Comparison of ENCODE assay signal across 8 mouse cellular contexts in the genomic region with DNA sequence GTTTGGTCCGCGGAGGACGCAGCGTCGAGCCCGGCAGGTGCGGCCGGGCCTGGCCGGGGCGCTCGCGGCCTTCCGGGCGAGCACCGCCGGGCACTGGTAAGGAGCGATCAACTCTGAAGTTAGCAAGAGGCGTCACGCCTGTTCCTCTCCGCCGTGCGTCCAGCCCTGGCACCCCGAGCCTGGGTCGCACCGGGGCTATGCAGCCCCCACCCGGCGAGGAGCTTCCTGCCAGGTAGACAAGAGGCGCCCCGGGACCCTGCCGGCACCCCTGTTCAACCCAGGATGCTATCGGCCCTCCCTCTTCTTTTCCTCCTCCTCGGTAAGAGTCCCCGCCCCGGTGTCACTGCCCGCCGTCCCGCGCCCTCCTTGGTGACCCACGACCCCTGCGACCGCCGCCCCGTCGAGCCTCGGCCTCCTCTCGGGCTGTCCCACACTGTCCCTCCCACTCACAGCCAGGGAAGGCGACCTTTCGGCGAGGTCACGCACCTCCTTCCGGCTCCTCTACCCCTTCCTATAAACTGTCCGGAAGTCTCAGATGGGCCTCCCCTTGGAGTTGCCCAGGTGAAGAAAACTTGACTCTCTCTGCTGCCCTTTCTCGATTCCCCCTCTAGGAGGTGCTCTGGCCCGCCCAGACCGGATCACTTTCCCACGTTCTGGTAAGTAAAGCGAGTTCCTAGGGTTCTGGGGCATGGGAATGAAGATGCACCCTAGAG. TPM values are rescaled to one million over a fixed set of nuclear protein-coding genes. Genes with fewer than 3 reads are reported as not detected.
DNase-seq lines count a peak whose midpoint lies in the region; ATAC-seq and TF ChIP-seq lines count a peak whose summit lies in the region.

No protein-coding gene starts in this region.

- H3K79me2 ChIP-seq in MEL (ENCODE audit: control insufficient read depth, insufficient read depth, low read length, poor library complexity) = peaks cover 21% of the 10 kb centered on the region

- no peak for TF ChIP-seq POLR2A in MEL (IDR thresholded peaks at IDR 0.05; ENCODE audit: control insufficient read depth in 1 of 2, insufficient read depth in 1 of 2, low read depth in 1 of 2, low read length in 2 of 2, poor library complexity in 1 of 2)

- peak; percentile 51 to 73 (median 56) for TF ChIP-seq CTCF in MEL (IDR thresholded peaks at IDR 0.05 in 2 of 3, conservative IDR thresholded peaks at IDR 0.05 in 1 of 3; ENCODE audit: control insufficient read depth in 1 of 3, insufficient read depth in 1 of 3, low read depth in 2 of 3, low read length in 3 of 3, poor library complexity in 1 of 3, severe bottlenecking in 1 of 3)

- under 1% methylated on average over 55 of the region's 57 CpGs for WGBS in heart, embryonic 15.5 days

- peaks cover 0 to 22% of the 10 kb centered on the region in 2 experiments; a peak in 3 of 4 replicates for H3K36me3 ChIP-seq in MEL (ENCODE audit: control insufficient read depth in 1 of 2, insufficient read depth in 2 of 2, low read length in 2 of 2)
- H3K36me3 ChIP-seq in heart, embryonic 15.5 days = peaks cover 32% of the 10 kb centered on the region

- no peaks in the 10 kb centered on the region for H3K9me3 ChIP-seq in MEL (replicated peaks; ENCODE audit: insufficient read depth, low read length)
- H3K9me3 ChIP-seq in heart, embryonic 15.5 days (replicated peaks) = no peaks in the 10 kb centered on the region

- peak overlapping the region; percentile 96 for H3K9ac ChIP-seq in MEL (ENCODE audit: control insufficient read depth, low read depth, low read length, poor library complexity, severe bottlenecking)
- H3K9ac ChIP-seq in heart, embryonic 15.5 days = peak overlapping the region; percentile 91

- peak overlapping the region; percentile 100 for H3K27ac ChIP-seq in MEL (ENCODE audit: control insufficient read depth, low read depth, low read length)
- H3K27ac ChIP-seq in heart, embryonic 15.5 days = peak overlapping the region; percentile 83

- DNase-seq in MEL (ENCODE audit: low read depth, low spot score) = peak; percentile 90
- DNase-seq in brain, adult 2 months (ENCODE audit: low read depth, low spot score) = peak; percentile 79
- DNase-seq in kidney, postnatal 14 days = peak; percentile 84
- peak; percentile 87 for DNase-seq in lung, postnatal 36 days
- DNase-seq in ovary, postnatal 36 days (ENCODE audit: low spot score) = peak; percentile 65
- DNase-seq in urinary bladder, postnatal 36 days (ENCODE audit: low spot score in 2 of 2) = peak; percentile 70 to 78

- peak overlapping the region; percentile 79 for H3K4me2 ChIP-seq in heart, embryonic 15.5 days

- ATAC-seq in erythroblast, adult 5-6 weeks (replicated peaks; ENCODE audit: low FRiP score, poor library complexity, severe bottlenecking) = peak; percentile 85
- peak; percentile 66 for ATAC-seq in heart, embryonic 15.5 days (replicated peaks; ENCODE audit: insufficient number of reproducible peaks, insufficient read depth, low FRiP score, low read depth)

- H3K27me3 ChIP-seq in MEL (ENCODE audit: control insufficient read depth in 1 of 2, insufficient read depth in 2 of 2, low read length in 2 of 2) = no peaks in the 10 kb centered on the region
- H3K27me3 ChIP-seq in heart, embryonic 15.5 days = no peaks in the 10 kb centered on the region

- TF ChIP-seq EP300 in MEL (IDR thresholded peaks at IDR 0.05; ENCODE audit: low read depth in 1 of 2, low read length in 2 of 2) = no peak

- peak overlapping the region; percentile 67 to 91 for H3K4me3 ChIP-seq in MEL (ENCODE audit: control insufficient read depth in 1 of 2, insufficient read depth in 1 of 2, low read depth in 2 of 2, low read length in 2 of 2)
- H3K4me3 ChIP-seq in heart, embryonic 15.5 days = peak overlapping the region; percentile 97

- peaks cover 5 to 18% of the 10 kb centered on the region in 2 experiments; a peak in 3 of 4 replicates for H3K4me1 ChIP-seq in MEL (ENCODE audit: control insufficient read depth in 1 of 2, insufficient read depth in 2 of 2, low read length in 2 of 2)
- H3K4me1 ChIP-seq in heart, embryonic 15.5 days (replicated peaks) = peaks cover 16% of the 10 kb centered on the region

- TF ChIP-seq RAD21 in MEL (IDR thresholded peaks at IDR 0.05; ENCODE audit: low read depth, low read length) = peak; percentile 45

TF ChIP-seq in MEL, 35 proteins besides CTCF, POLR2A, EP300 and RAD21 (continues in another document):
- TF ChIP-seq BHLHE40 (IDR thresholded peaks at IDR 0.05; ENCODE audit: borderline replicate concordance, low read depth, low read length) (no peak), MYB (IDR thresholded peaks at IDR 0.05; ENCODE audit: low read depth, low read length) (no peak), USF2 (IDR thresholded peaks at IDR 0.05; ENCODE audit: borderline replicate concordance in 1 of 2, insufficient read depth in 1 of 2, low read depth in 1 of 2, low read length in 2 of 2) (no peak), MAZ (IDR thresholded peaks at IDR 0.05; ENCODE audit: low read depth, low read length) (no peak; the same call in 1 of the 2 replicates), ELF1 (IDR thresholded peaks at IDR 0.05; ENCODE audit: low read depth, low read length) (peak; percentile 65), SMC3 (IDR thresholded peaks at IDR 0.05; ENCODE audit: low read depth, low read length) (peak; percentile 29; the same call in 1 of the 2 replicates), MXI1 (IDR thresholded peaks at IDR 0.05; ENCODE audit: low read depth, low read length) (no peak), HCFC1 (IDR thresholded peaks at IDR 0.05; ENCODE audit: low read depth, low read length) (0 out of 2 replicates have a peak, but pooled peaks have one; percentile 40), GATA1 (IDR thresholded peaks at IDR 0.05; ENCODE audit: low read depth, low read length) (no peak), POLR2AphosphoS2 (IDR thresholded peaks at IDR 0.05; ENCODE audit: low read length) (no peak), ZKSCAN1 (IDR thresholded peaks at IDR 0.05; ENCODE audit: low read depth, low read length) (no peak), KAT2A (conservative IDR thresholded peaks at IDR 0.05; ENCODE audit: low read depth, low read length) (no peak), MYC (IDR thresholded peaks at IDR 0.05; ENCODE audit: low read depth, low read length) (0 out of 2 replicates have a peak, but pooled peaks have one; percentile 21), ZNF384 (IDR thresholded peaks at IDR 0.05; ENCODE audit: low read depth, low read length) (no peak), TCF12 (IDR thresholded peaks at IDR 0.05; ENCODE audit: low read depth, low read length) (no peak), NELFE (IDR thresholded peaks at IDR 0.05; ENCODE audit: low read depth, low read length) (no peak), CHD1 (IDR thresholded peaks at IDR 0.05; ENCODE audit: low read depth, low read length) (no peak), E2F4 (IDR thresholded peaks at IDR 0.05; ENCODE audit: borderline replicate concordance, low read depth, low read length) (no peak), MAX (IDR thresholded peaks at IDR 0.05; ENCODE audit: low read length) (no peak), ZC3H11A (IDR thresholded peaks at IDR 0.05; ENCODE audit: low read depth, low read length) (no peak; the same call in 1 of the 2 replicates), SIN3A (IDR thresholded peaks at IDR 0.05; ENCODE audit: low read length) (peak; percentile 44; the same call in 1 of the 2 replicates), ZMIZ1 (IDR thresholded peaks at IDR 0.05; ENCODE audit: low read depth, low read length) (no peak; the same call in 1 of the 2 replicates)

RNA-seq across cellular contexts. Expression of gene Lrp10, which starts 0.5 kb away (rescaled TPM):
- total RNA-seq in MEL (2012; rRNA removed) = 53.6 and 55.4 TPM in 2 replicates
- 100 to 1,000 TPM in 1 of 2 experiments, not detected in 1; 110 TPM for polyA plus RNA-seq in MEL (2012; ENCODE audit: insufficient read depth in 1 of 2, insufficient read length in 2 of 2, low read depth in 1 of 2, low replicate concordance in 2 of 2, missing spikeins in 1 of 2)
- 6.7 and 10.9 TPM in 2 replicates for total RNA-seq in erythroblast, adult 5-6 weeks (2015; ENCODE audit: low replicate concordance)
- total RNA-seq in erythroblast, adult 5-6 weeks (2017; ENCODE audit: low replicate concordance) = 12.2 and 13.9 TPM in 2 replicates
- 41.9 and 51.6 TPM in 2 replicates for polyA plus RNA-seq in heart, embryonic 15.5 days (2015; fragmentation: Nextera tagmentation; extraction: Ambion mirVana)

RNA-seq across cellular contexts. Expression of gene Rem2, which starts 11.5 kb away (rescaled TPM):
- 28.6 and 38.8 TPM in 2 replicates for total RNA-seq in MEL (2012; rRNA removed)
- 1 to 10 TPM in 1 of 2 experiments, not detected in 1; 4.8 TPM for polyA plus RNA-seq in MEL (2012; ENCODE audit: insufficient read depth in 1 of 2, insufficient read length in 2 of 2, low read depth in 1 of 2, low replicate concordance in 2 of 2, missing spikeins in 1 of 2)
- not detected in 2 replicates for total RNA-seq in erythroblast, adult 5-6 weeks (2015; ENCODE audit: low replicate concordance)
- total RNA-seq in erythroblast, adult 5-6 weeks (2017; ENCODE audit: low replicate concordance) = not detected in 2 replicates
- polyA plus RNA-seq in heart, embryonic 15.5 days (2015; fragmentation: Nextera tagmentation; extraction: Ambion mirVana) = 1.1 and 1.9 TPM in 2 replicates

RNA-seq across cellular contexts. Expression of gene Mmp14, which starts 33.0 kb away (rescaled TPM):
- 19.4 and 20.1 TPM in 2 replicates for total RNA-seq in MEL (2012; rRNA removed)
- 10 to 100 TPM in 1 of 2 experiments, not detected in 1; 29.9 TPM for polyA plus RNA-seq in MEL (2012; ENCODE audit: insufficient read depth in 1 of 2, insufficient read length in 2 of 2, low read depth in 1 of 2, low replicate concordance in 2 of 2, missing spikeins in 1 of 2)
- total RNA-seq in erythroblast, adult 5-6 weeks (2015; ENCODE audit: low replicate concordance) = 0.84 and 3.5 TPM in 2 replicates
- 1.7 and 2.0 TPM in 2 replicates for total RNA-seq in erythroblast, adult 5-6 weeks (2017; ENCODE audit: low replicate concordance)
- 91.2 and 125 TPM in 2 replicates for polyA plus RNA-seq in heart, embryonic 15.5 days (2015; fragmentation: Nextera tagmentation; extraction: Ambion mirVana)

RNA-seq across cellular contexts. Expression of gene Mrpl52, which starts 37.7 kb away (rescaled TPM):
- 473 and 532 TPM in 2 replicates for total RNA-seq in MEL (2012; rRNA removed)
- polyA plus RNA-seq in MEL (2012; ENCODE audit: insufficient read depth in 1 of 2, insufficient read length in 2 of 2, low read depth in 1 of 2, low replicate concordance in 2 of 2, missing spikeins in 1 of 2) = 100 to 1,000 TPM in 1 of 2 experiments, not detected in 1; 469 TPM
- 36.8 and 40.3 TPM in 2 replicates for total RNA-seq in erythroblast, adult 5-6 weeks (2015; ENCODE audit: low replicate concordance)
- 18.0 and 27.6 TPM in 2 replicates for total RNA-seq in erythroblast, adult 5-6 weeks (2017; ENCODE audit: low replicate concordance)
- polyA plus RNA-seq in heart, embryonic 15.5 days (2015; fragmentation: Nextera tagmentation; extraction: Ambion mirVana) = 196 and 285 TPM in 2 replicates

RNA-seq across cellular contexts. Expression of gene Slc7a7, which starts 46.9 kb away (rescaled TPM):
- 20.1 and 42.4 TPM in 2 replicates for total RNA-seq in MEL (2012; rRNA removed)
- polyA plus RNA-seq in MEL (2012; ENCODE audit: insufficient read depth in 1 of 2, insufficient read length in 2 of 2, low read depth in 1 of 2, low replicate concordance in 2 of 2, missing spikeins in 1 of 2) = 10 to 100 TPM in 1 of 2 experiments, not detected in 1; 65.6 TPM
- 2.7 and 7.5 TPM in 2 replicates for total RNA-seq in erythroblast, adult 5-6 weeks (2015; ENCODE audit: low replicate concordance)
- total RNA-seq in erythroblast, adult 5-6 weeks (2017; ENCODE audit: low replicate concordance) = 5.6 and 6.0 TPM in 2 replicates
- polyA plus RNA-seq in heart, embryonic 15.5 days (2015; fragmentation: Nextera tagmentation; extraction: Ambion mirVana) = 7.7 and 11.0 TPM in 2 replicates

Comparison
In these comparisons a context has a peak if more than half of its experiments do, and no peak if none do; other contexts are left out.
1. Peak in every context shown above with its lines: DNase-seq, ATAC-seq, H3K4me3 ChIP-seq and H3K27ac ChIP-seq.
2. RNA of gene Rem2, which starts 11.5 kb away (total RNA-seq): 28.6 to 38.8 TPM in MEL; not detected in erythroblast, adult 5-6 weeks; every median in the first group is over 10 times any median in the second.